Mouse (Mus musculus): ENCODE measurements around the gene Usf3. TPM values are rescaled to one million over a fixed set of nuclear protein-coding genes. Genes with fewer than 3 reads are reported as not detected.

Gene Usf3
- total and polyA plus RNA-seq, 3 experiments: 5.9 to 21.2 (median 16.5) TPM

- no peaks in the 10 kb centered on the region for H3K4me1 ChIP-seq (ENCODE audit: control insufficient read depth, insufficient read depth, low read length)
- intact Hi-C loops (cut with DNase I): no loop called here
- peaks cover 7% of the 10 kb centered on the region; the same call in 1 of the 2 replicates for H3K79me2 ChIP-seq (replicated peaks; ENCODE audit: control insufficient read depth, insufficient read depth, low read length)
- no peaks in the 10 kb centered on the region for H3K27me3 ChIP-seq (ENCODE audit: control insufficient read depth, insufficient read depth, low read length)
- no peak overlapping the region for H3K27ac ChIP-seq
- H3K4me3 ChIP-seq: no peak overlapping the region
- WGBS: 90% methylated on average over 4 of the region's 4 CpGs
- TF ChIP-seq POLR2A (IDR thresholded peaks at IDR 0.05; ENCODE audit: insufficient read depth, low read depth, low read length): no peak
- TF ChIP-seq CTCF (IDR thresholded peaks at IDR 0.05): no peak
- TF ChIP-seq EP300 (IDR thresholded peaks at IDR 0.05; ENCODE audit: insufficient read depth, low read depth, low read length): no peak
- H3K9ac ChIP-seq (ENCODE audit: low read depth, low read length): no peak overlapping the region
- H3K36me3 ChIP-seq (ENCODE audit: control insufficient read depth, insufficient read depth, low read length): peaks cover 4% of the 10 kb centered on the region; the same call in 1 of the 2 replicates
- no peak for DNase-seq
Measured at GRCm38 (mm10) chr16:44187172-44187571, 14.1 kb downstream of the Usf3 start.

- peaks cover 4% of the 10 kb centered on the region; the same call in 1 of the 2 replicates for H3K36me3 ChIP-seq (ENCODE audit: control insufficient read depth, insufficient read depth, low read length)
- H3K4me3 ChIP-seq: no peak overlapping the region
- TF ChIP-seq EP300 (IDR thresholded peaks at IDR 0.05; ENCODE audit: insufficient read depth, low read depth, low read length) (no peak), CTCF (IDR thresholded peaks at IDR 0.05) (0 out of 2 replicates have a peak, but pooled peaks have one; percentile 8)
- no peaks in the 10 kb centered on the region for H3K27me3 ChIP-seq (ENCODE audit: control insufficient read depth, insufficient read depth, low read length)
- intact Hi-C loops (cut with DNase I): no loop called here
- H3K9ac ChIP-seq (ENCODE audit: low read depth, low read length): no peak overlapping the region
- peaks cover 7% of the 10 kb centered on the region; the same call in 1 of the 2 replicates for H3K79me2 ChIP-seq (replicated peaks; ENCODE audit: control insufficient read depth, insufficient read depth, low read length)
- peaks cover 2% of the 10 kb centered on the region; the same call in 1 of the 2 replicates for H3K4me1 ChIP-seq (ENCODE audit: control insufficient read depth, insufficient read depth, low read length)
- 70% methylated on average over 3 of the region's 3 CpGs for WGBS
- DNase-seq: no peak
- no peak overlapping the region for H3K27ac ChIP-seq
Measured at GRCm38 (mm10) chr16:44188766-44189165, 15.7 kb downstream of the Usf3 start.

GRCm38 (mm10) chr16:44190032-44190431, 17.0 kb downstream of the Usf3 start:
- Histone ChIP-seq H3K4me3 (no peak overlapping the region), H3K27ac (no peak overlapping the region), H3K4me1 (ENCODE audit: control insufficient read depth, insufficient read depth, low read length) (peaks cover 2% of the 10 kb centered on the region; the same call in 1 of the 2 replicates), H3K9ac (ENCODE audit: low read depth, low read length) (no peak overlapping the region), H3K27me3 (ENCODE audit: control insufficient read depth, insufficient read depth, low read length) (no peaks in the 10 kb centered on the region), H3K79me2 (replicated peaks; ENCODE audit: control insufficient read depth, insufficient read depth, low read length) (peaks cover 3% of the 10 kb centered on the region; the same call in 1 of the 2 replicates), H3K36me3 (ENCODE audit: control insufficient read depth, insufficient read depth, low read length) (peaks cover 4% of the 10 kb centered on the region; the same call in 1 of the 2 replicates)
- no peak for DNase-seq
- TF ChIP-seq EP300 (IDR thresholded peaks at IDR 0.05; ENCODE audit: insufficient read depth, low read depth, low read length): no peak
- TF ChIP-seq POLR2A (IDR thresholded peaks at IDR 0.05; ENCODE audit: insufficient read depth, low read depth, low read length): no peak
- TF ChIP-seq CTCF (IDR thresholded peaks at IDR 0.05): no peak
- intact Hi-C loops (cut with DNase I): no loop called here
- WGBS: 54% methylated on average over 6 of the region's 6 CpGs

- TF ChIP-seq CTCF (IDR thresholded peaks at IDR 0.05) (no peak), POLR2A (IDR thresholded peaks at IDR 0.05; ENCODE audit: insufficient read depth, low read depth, low read length) (no peak), EP300 (IDR thresholded peaks at IDR 0.05; ENCODE audit: insufficient read depth, low read depth, low read length) (no peak)
- intact Hi-C loops (cut with DNase I): no loop called here
- no peak overlapping the region for H3K9ac ChIP-seq (ENCODE audit: low read depth, low read length)
Measured at GRCm38 (mm10) chr16:44190968-44191367, 17.9 kb downstream of the Usf3 start.

GRCm38 (mm10) chr16:44199066-44199703, 26.1 kb downstream of the Usf3 start:
- 78% methylated on average over 14 of the region's 14 CpGs for WGBS
- no peak overlapping the region for H3K9ac ChIP-seq (ENCODE audit: low read depth, low read length)
- TF ChIP-seq POLR2A (IDR thresholded peaks at IDR 0.05; ENCODE audit: insufficient read depth, low read depth, low read length) (no peak), EP300 (IDR thresholded peaks at IDR 0.05; ENCODE audit: insufficient read depth, low read depth, low read length) (no peak), CTCF (IDR thresholded peaks at IDR 0.05) (no peak)
- H3K36me3 ChIP-seq (ENCODE audit: control insufficient read depth, insufficient read depth, low read length): no peaks in the 10 kb centered on the region
- H3K27ac ChIP-seq: no peak overlapping the region
- H3K79me2 ChIP-seq (replicated peaks; ENCODE audit: control insufficient read depth, insufficient read depth, low read length): no peaks in the 10 kb centered on the region
- no peaks in the 10 kb centered on the region for H3K27me3 ChIP-seq (ENCODE audit: control insufficient read depth, insufficient read depth, low read length)
- intact Hi-C loops (cut with DNase I): no loop called here
- H3K4me3 ChIP-seq: no peak overlapping the region
- peak in 1 of 2 experiments; percentile 31 for DNase-seq
- H3K4me1 ChIP-seq (ENCODE audit: control insufficient read depth, insufficient read depth, low read length): no peaks in the 10 kb centered on the region

More at GRCm38 (mm10) chr16:44190968-44191367, 17.9 kb downstream of the Usf3 start:
- peaks cover 4% of the 10 kb centered on the region; the same call in 1 of the 2 replicates for H3K36me3 ChIP-seq (ENCODE audit: control insufficient read depth, insufficient read depth, low read length)
- peaks cover 2% of the 10 kb centered on the region; the same call in 1 of the 2 replicates for H3K4me1 ChIP-seq (ENCODE audit: control insufficient read depth, insufficient read depth, low read length)
- H3K4me3 ChIP-seq: no peak overlapping the region
- H3K27me3 ChIP-seq (ENCODE audit: control insufficient read depth, insufficient read depth, low read length): no peaks in the 10 kb centered on the region
- DNase-seq: no peak
- H3K79me2 ChIP-seq (replicated peaks; ENCODE audit: control insufficient read depth, insufficient read depth, low read length): peaks cover 3% of the 10 kb centered on the region; the same call in 1 of the 2 replicates
- no peak overlapping the region for H3K27ac ChIP-seq
- 89% methylated on average over 2 of the region's 2 CpGs for WGBS

- Histone ChIP-seq H3K27ac (no peak overlapping the region), H3K27me3 (ENCODE audit: control insufficient read depth, insufficient read depth, low read length) (no peaks in the 10 kb centered on the region), H3K36me3 (ENCODE audit: control insufficient read depth, insufficient read depth, low read length) (no peaks in the 10 kb centered on the region), H3K79me2 (replicated peaks; ENCODE audit: control insufficient read depth, insufficient read depth, low read length) (no peaks in the 10 kb centered on the region), H3K4me1 (ENCODE audit: control insufficient read depth, insufficient read depth, low read length) (no peaks in the 10 kb centered on the region), H3K4me3 (no peak overlapping the region), H3K9ac (ENCODE audit: low read depth, low read length) (no peak overlapping the region)
- intact Hi-C loops (cut with DNase I): no loop called here
- DNase-seq: no peak
- 89% methylated on average over 4 of the region's 4 CpGs for WGBS
- TF ChIP-seq POLR2A (IDR thresholded peaks at IDR 0.05; ENCODE audit: insufficient read depth, low read depth, low read length): no peak
- no peak for TF ChIP-seq CTCF (IDR thresholded peaks at IDR 0.05)
- no peak for TF ChIP-seq EP300 (IDR thresholded peaks at IDR 0.05; ENCODE audit: insufficient read depth, low read depth, low read length)
Measured at GRCm38 (mm10) chr16:44200146-44200545, 27.1 kb downstream of the Usf3 start.

Data from heart, adult 2 months (tissue).